Mouse (Mus musculus) brain, embryonic 14.5 days (tissue): ENCODE data around the gene Tcf25.
A peak's percentile ranks its signal among the peaks of the same experiment; 100 is the strongest.

Experiments used
- CTCF ChIP-seq: fragments of 200-500 bp; IDR thresholded peaks from 2 replicates; pipeline ENCODE4 v1.5.1; 2012; ENCODE audit warnings: inconsistent platforms, mild to moderate bottlenecking, moderate library complexity, borderline replicate concordance; ENCODE audit not compliant: insufficient read depth, insufficient read length; ENCODE audit errors: extremely low read depth
- POLR2A ChIP-seq: fragments of 200-500 bp; IDR thresholded peaks from 2 replicates; pipeline ENCODE4 v1.6.1; 2012; ENCODE audit warnings: mild to moderate bottlenecking, inconsistent platforms, borderline replicate concordance; ENCODE audit not compliant: poor library complexity, insufficient read depth, insufficient read length, severe bottlenecking; ENCODE audit errors: extremely low read depth

DNA sequence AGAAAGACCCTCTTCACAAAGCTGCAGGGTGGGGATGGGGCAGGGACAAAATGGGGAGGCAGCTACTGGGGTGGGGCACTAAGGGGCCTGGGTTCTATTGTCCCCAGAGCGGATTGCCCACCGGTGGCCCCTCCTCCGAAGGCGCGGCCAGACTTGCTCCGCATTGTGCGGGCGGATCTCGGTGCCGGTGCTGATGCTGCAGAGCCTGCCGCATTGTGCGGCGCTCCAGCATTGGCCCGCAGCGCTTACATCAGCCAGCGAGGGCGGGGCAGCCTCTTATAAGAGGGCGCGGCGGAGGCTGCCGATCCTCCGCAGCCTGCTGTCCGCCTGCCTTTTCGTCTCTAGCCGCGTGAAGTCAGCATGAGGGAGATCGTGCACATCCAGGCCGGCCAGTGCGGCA lies 37.7 kb downstream of the Tcf25 start, which contains the start of gene Tubb3:
- peak; percentile 55; the same call in 1 of the 2 replicates for TF ChIP-seq POLR2A
- TF ChIP-seq CTCF = no peak
